Mouse (Mus musculus) limb, embryonic 14.5 days (tissue): ENCODE results near the gene Akap5. TPM values are rescaled to one million over a fixed set of nuclear protein-coding genes. Genes with fewer than 3 reads are reported as not detected.

ENCODE experiments used
- ATAC-seq: fragments of 200-750 bp; cut with Nextera tagmentation; 2 replicates; pipeline ENCODE4 v1.8.0; 2017; ENCODE audit warnings: low read depth, moderate number of reproducible peaks, moderate TSS enrichment; ENCODE audit not compliant: low FRiP score
- DNase-seq: peaks from one replicate; pipeline ENCODE4 v3.0.0-alpha.2; 2015; ENCODE audit warnings: low spot score
- H3K27ac ChIP-seq: fragments of 300-500 bp; sonication (generic); replicated peaks from 2 replicates; pipeline ENCODE4 v1.5.1; 2014; ENCODE audit warnings: low read depth, mild to moderate bottlenecking, low read length, moderate library complexity, mixed read lengths
- H3K27me3 ChIP-seq: fragments of 300-500 bp; sonication (generic); 2 replicates; pipeline ENCODE4 v1.6.1; 2014; ENCODE audit warnings: low read length, mixed read lengths; ENCODE audit not compliant: control insufficient read depth, insufficient read depth
- H3K36me3 ChIP-seq: fragments of 300-500 bp; sonication (generic); 2 replicates; pipeline ENCODE4 v1.6.1; 2014; ENCODE audit warnings: mild to moderate bottlenecking, low read length, moderate library complexity, mixed read lengths; ENCODE audit not compliant: control insufficient read depth, insufficient read depth
- H3K4me1 ChIP-seq: fragments of 300-500 bp; sonication (generic); 2 replicates; pipeline ENCODE4 v1.6.1; 2014; ENCODE audit warnings: antibody characterized with exemption, low read length, mixed read lengths; ENCODE audit not compliant: control insufficient read depth, insufficient read depth
- H3K4me2 ChIP-seq: fragments of 300-500 bp; sonication (generic); replicated peaks from 2 replicates; pipeline ENCODE4 v1.6.1; 2014; ENCODE audit warnings: low read depth, mild to moderate bottlenecking, low read length, moderate library complexity; ENCODE audit not compliant: severe bottlenecking
- H3K4me3 ChIP-seq: fragments of 300-500 bp; sonication (generic); replicated peaks from 2 replicates; pipeline ENCODE4 v1.5.1; 2014; ENCODE audit warnings: low read length
- H3K9ac ChIP-seq: fragments of 300-500 bp; sonication (generic); 2 replicates; pipeline ENCODE4 v1.6.1; 2014; ENCODE audit warnings: mild to moderate bottlenecking, low read depth, low read length, moderate library complexity; ENCODE audit not compliant: severe bottlenecking
- H3K9me3 ChIP-seq: fragments of 300-500 bp; sonication (generic); 2 replicates; pipeline ENCODE4 v1.6.1; 2016; ENCODE audit warnings: low read length; ENCODE audit not compliant: control insufficient read depth
- POLR2A ChIP-seq: fragments of 200-500 bp; IDR thresholded peaks from 2 replicates; pipeline ENCODE4 v1.8.0; 2012; ENCODE audit warnings: inconsistent platforms, mild to moderate bottlenecking, moderate library complexity, borderline replicate concordance; ENCODE audit not compliant: insufficient read depth, insufficient read length; ENCODE audit errors: extremely low read depth
- WGBS: fragments of 180-500 bp; shearing (Covaris S2); extraction: QIAGEN DNeasy Blood & Tissue Kit; methylation state at CpG from one replicate; pipeline ENCODE4 v1.1.7; 2014; 5-methylcytosine and 5-hydroxymethylcytosine counted together
- polyA plus RNA-seq, 2 experiments: library from polyadenylated mRNA; depleted of rRNA in 1 of 2; stranded (reverse) in 1 of 2; unstranded in 1 of 2; fragments of >200 nt; fragmentation: Nextera tagmentation in 1 of 2; extraction: Ambion mirVana in 1 of 2; gene quantifications; 2 replicates each; pipeline versions ENCODE4 v1.2.1 to v1.2.3; 2012 to 2014

Gene Akap5
- polyA plus RNA-seq (2012; rRNA removed) (1.1 and 1.6 TPM in 2 replicates), polyA plus RNA-seq (2014; fragmentation: Nextera tagmentation; extraction: Ambion mirVana) (1.0 and 1.5 TPM in 2 replicates)

DNA sequence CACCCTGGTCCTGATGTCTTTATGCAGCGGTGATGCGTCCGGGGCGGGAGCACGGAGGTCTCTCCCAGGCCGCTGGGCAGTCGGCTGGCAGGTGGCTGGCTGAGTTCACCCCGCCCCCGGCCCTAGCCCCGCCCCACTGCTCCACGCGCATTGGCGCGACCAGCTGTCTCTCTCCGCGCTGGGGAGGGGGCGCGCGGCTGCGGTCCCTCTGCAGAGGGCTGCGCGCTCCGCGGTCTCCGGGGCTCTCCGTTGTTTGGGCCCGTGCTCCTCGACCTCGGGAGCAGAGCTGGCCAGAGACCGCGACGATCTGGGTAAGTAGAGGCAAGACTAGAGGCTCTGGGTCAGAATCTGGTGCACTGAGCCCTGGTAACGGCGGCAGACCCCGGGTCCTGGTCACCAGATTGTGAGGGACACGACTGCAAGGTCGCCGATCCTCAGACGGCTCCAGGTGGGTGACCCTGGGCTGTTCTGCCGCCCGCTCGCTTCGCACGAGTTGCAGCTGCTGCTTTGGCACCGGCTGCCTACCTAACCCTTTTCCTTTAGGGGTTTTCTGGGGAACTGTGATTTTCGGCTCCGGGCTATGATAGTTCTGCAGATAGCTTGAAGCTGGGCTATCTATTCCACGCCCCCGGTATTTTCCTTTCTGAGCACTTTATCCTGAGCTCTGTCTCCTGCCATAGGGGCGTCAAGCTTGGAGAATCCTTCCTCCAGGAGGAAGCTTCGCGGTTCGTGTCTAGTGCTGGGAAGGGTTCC is at the start of gene Akap5:
Akap5 (plus strand) TSS at position 213 of the 753 bp plus-strand sequence.
- Histone ChIP-seq H3K4me3 (peak within 1 kb of the TSS; percentile 48), H3K9ac (peak within 1 kb of the TSS; percentile 57), H3K4me1 (0 out of 2 replicates have a peak, but pooled peaks cover 2% of the 10 kb centered on the region), H3K27ac (no peak within 1 kb of the TSS), H3K27me3 (no peaks in the 10 kb centered on the region), H3K9me3 (no peaks in the 10 kb centered on the region), H3K4me2 (peak within 1 kb of the TSS; percentile 92), H3K36me3 (peaks cover 14% of the 10 kb centered on the region)
- WGBS: 3% methylated on average over 37 of the region's 53 CpGs
- TF ChIP-seq POLR2A: 0 out of 2 replicates have a peak, but pooled peaks have one; percentile 53
- DNase-seq (peak; percentile 50), ATAC-seq (peak; percentile 93)

DNA sequence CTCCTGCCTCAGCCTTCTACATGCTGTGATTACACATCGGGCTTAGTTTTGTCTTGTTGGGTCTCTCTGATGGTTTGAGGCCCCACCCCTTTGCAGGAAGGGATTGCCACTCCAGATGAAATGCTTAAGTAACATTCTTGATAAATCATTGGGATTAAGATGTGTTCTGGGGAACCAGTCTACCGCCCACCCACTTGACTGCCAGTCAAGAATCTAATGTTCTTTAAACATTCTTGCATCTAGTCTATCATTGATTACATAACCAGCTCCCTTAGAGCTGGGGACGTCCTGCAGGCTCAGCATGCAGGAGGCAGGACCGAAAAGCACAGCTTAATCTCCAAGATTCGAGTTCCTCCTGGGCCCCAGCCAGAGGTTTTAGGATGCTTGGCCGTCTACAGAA is 46.5 kb upstream of the Akap5 start:
- Histone ChIP-seq H3K27ac (no peak overlapping the region), H3K9ac (no peak overlapping the region), H3K4me2 (no peak overlapping the region), H3K27me3 (no peaks in the 10 kb centered on the region), H3K4me3 (no peak overlapping the region), H3K9me3 (no peaks in the 10 kb centered on the region), H3K4me1 (0 out of 2 replicates have a peak, but pooled peaks cover 4% of the 10 kb centered on the region), H3K36me3 (peaks cover 17% of the 10 kb centered on the region)
- no peak for TF ChIP-seq POLR2A
- no peak for DNase-seq
- WGBS: 87% methylated on average over 6 of the region's 6 CpGs
- no peak for ATAC-seq

DNA sequence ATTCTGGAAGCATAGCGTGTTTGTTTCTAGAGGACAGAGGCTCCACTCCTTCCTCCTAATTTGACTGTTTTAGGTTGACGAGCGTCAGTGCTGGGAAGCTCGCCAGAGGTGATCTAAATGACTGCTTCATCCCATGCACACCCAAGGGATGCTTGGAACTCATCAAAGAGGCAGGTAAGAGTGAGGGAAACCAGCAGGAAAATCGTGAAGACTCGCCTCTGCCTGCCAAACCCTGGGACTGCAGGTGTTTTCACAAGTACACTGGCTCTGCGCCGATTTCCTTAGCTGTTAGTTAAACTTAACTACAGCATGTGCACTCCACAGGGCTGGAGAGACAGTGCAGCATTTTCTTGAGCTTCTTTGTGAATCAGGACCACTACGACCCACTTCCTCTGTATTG is 44.1 kb upstream of the Akap5 start:
- Histone ChIP-seq H3K27ac (no peak overlapping the region), H3K27me3 (no peaks in the 10 kb centered on the region), H3K4me3 (no peak overlapping the region), H3K9me3 (no peaks in the 10 kb centered on the region), H3K36me3 (peaks cover 37% of the 10 kb centered on the region), H3K4me2 (no peak overlapping the region), H3K4me1 (0 out of 2 replicates have a peak, but pooled peaks cover 4% of the 10 kb centered on the region), H3K9ac (no peak overlapping the region)
- ATAC-seq (no peak), DNase-seq (peak; percentile 21)
- 86% methylated on average over 9 of the region's 9 CpGs for WGBS
- no peak for TF ChIP-seq POLR2A

DNA sequence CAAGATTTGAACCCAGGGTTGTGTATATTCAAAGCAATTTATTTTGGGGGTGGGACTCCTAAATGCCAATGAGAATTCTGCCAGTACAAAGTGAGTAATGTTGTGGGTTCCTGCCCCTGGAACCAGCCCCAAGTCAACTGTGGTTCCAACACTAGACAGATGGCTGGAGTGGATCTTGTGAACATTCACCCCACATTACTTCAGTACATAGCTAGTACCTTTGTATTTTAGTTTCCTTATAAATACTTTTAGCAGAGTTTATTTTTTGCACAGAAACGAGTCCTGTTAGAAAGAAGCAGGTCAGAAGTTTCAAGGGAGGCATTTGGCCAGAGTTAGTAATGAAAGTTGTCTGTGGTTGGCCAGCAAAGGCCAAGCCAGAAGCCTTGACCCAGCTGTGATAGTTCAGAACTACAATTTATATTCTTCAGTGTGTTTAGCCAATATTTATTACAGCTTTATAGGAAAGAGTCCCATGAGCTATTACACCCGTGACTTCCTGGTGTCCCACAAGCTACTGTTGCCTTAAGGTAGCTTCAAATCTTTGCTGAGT is 43.5 kb upstream of the Akap5 start:
- TF ChIP-seq POLR2A: no peak
- Histone ChIP-seq H3K4me3 (no peak overlapping the region), H3K4me1 (0 out of 2 replicates have a peak, but pooled peaks cover 4% of the 10 kb centered on the region), H3K27ac (no peak overlapping the region), H3K9me3 (no peaks in the 10 kb centered on the region), H3K9ac (no peak overlapping the region), H3K36me3 (peaks cover 39% of the 10 kb centered on the region), H3K27me3 (no peaks in the 10 kb centered on the region), H3K4me2 (no peak overlapping the region)
- DNase-seq (no peak), ATAC-seq (no peak)
- 79% methylated on average over 2 of the region's 2 CpGs for WGBS

DNA sequence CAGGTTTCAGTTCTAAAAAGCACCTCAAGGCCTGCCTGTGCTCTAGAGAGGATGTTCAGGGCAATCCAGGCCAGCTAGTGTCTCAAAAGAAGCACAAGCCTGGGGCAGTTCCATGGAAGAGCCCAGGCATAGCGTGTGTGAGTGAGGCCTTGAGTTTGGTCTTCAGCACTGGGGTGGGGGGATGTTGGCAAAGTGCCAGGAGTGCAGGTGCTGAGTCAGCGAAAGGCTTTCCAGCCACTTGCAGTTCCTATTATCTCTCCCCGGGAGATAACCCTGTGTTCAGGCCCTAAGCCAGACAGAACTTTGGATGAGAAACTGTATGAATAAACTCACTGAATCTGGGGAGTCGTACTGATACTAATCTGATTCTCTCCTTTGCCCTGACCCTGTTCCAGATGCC is 42.6 kb upstream of the Akap5 start:
- DNase-seq (peak; percentile 64), ATAC-seq (peak; percentile 47; the same call in 1 of the 2 replicates)
- Histone ChIP-seq H3K4me1 (0 out of 2 replicates have a peak, but pooled peaks cover 4% of the 10 kb centered on the region), H3K4me2 (no peak overlapping the region), H3K27me3 (no peaks in the 10 kb centered on the region), H3K27ac (no peak overlapping the region), H3K9me3 (no peaks in the 10 kb centered on the region), H3K9ac (no peak overlapping the region), H3K4me3 (no peak overlapping the region), H3K36me3 (peaks cover 41% of the 10 kb centered on the region)
- 56% methylated on average over 4 of the region's 4 CpGs for WGBS
- no peak for TF ChIP-seq POLR2A
